Comparison of ENCODE assay signal across 8 mouse cellular contexts in genomic region chr5:36695005-36695404, GRCm38 (mm10). TPM values are rescaled to one million over a fixed set of nuclear protein-coding genes. Genes with fewer than 3 reads are reported as not detected.
A peak's percentile ranks its signal among the peaks of the same experiment; 100 is the strongest.
DNase-seq lines count a peak whose midpoint lies in the region; ATAC-seq and TF ChIP-seq lines count a peak whose summit lies in the region.

No protein-coding gene starts in this region.

- H3K9ac ChIP-seq in forebrain, postnatal 0 days = peak overlapping the region; percentile 68
- H3K9ac ChIP-seq in midbrain, embryonic 11.5 days (ENCODE audit: low read length) = peak overlapping the region; percentile 89

- no peaks in the 10 kb centered on the region for H3K36me3 ChIP-seq in forebrain, postnatal 0 days (ENCODE audit: insufficient read depth)
- no peaks in the 10 kb centered on the region for H3K36me3 ChIP-seq in midbrain, embryonic 11.5 days (ENCODE audit: control insufficient read depth, insufficient read depth, low read length)

- peak overlapping the region; percentile 89 for H3K4me3 ChIP-seq in layer of hippocampus, adult 2 months
- H3K4me3 ChIP-seq in forebrain, postnatal 0 days (ENCODE audit: low read depth, low read length) = peak overlapping the region; percentile 85
- peak overlapping the region; percentile 63 for H3K4me3 ChIP-seq in midbrain, embryonic 11.5 days (ENCODE audit: low read depth, low read length)

- no peaks in the 10 kb centered on the region for H3K27me3 ChIP-seq in forebrain, postnatal 0 days (ENCODE audit: insufficient read depth, low read length)
- no peaks in the 10 kb centered on the region for H3K27me3 ChIP-seq in midbrain, embryonic 11.5 days (ENCODE audit: control insufficient read depth, insufficient read depth, low read length)

- no peak for ATAC-seq in forebrain, postnatal 0 days
- no peak for ATAC-seq in midbrain, embryonic 11.5 days (ENCODE audit: low FRiP score)

- peak overlapping the region; percentile 99 for H3K27ac ChIP-seq in layer of hippocampus, adult 2 months
- H3K27ac ChIP-seq in forebrain, postnatal 0 days (ENCODE audit: low read depth, low read length) = peak overlapping the region; percentile 91
- H3K27ac ChIP-seq in midbrain, embryonic 11.5 days (ENCODE audit: low read depth, low read length) = peak overlapping the region; percentile 91

- WGBS in forebrain, postnatal 0 days = 4% methylated on average over 14 of the region's 14 CpGs
- WGBS in midbrain, embryonic 11.5 days = 9% methylated on average over 14 of the region's 14 CpGs

- no peak for TF ChIP-seq CTCF in layer of hippocampus, adult 2 months (conservative IDR thresholded peaks at IDR 0.05)
- TF ChIP-seq CTCF in forebrain, postnatal 0 days (IDR thresholded peaks at IDR 0.05; ENCODE audit: low read depth) = no peak

- peak overlapping the region; percentile 66 for H3K4me2 ChIP-seq in forebrain, postnatal 0 days (ENCODE audit: low read depth)
- H3K4me2 ChIP-seq in midbrain, embryonic 11.5 days = peak overlapping the region; percentile 84

- DNase-seq in layer of hippocampus, adult 2 months (ENCODE audit: low spot score in 2 of 2) = no peak
- no peak for DNase-seq in layer of hippocampus, postnatal 10 days (ENCODE audit: low spot score in 2 of 2)
- DNase-seq in ZHBTc4 (ENCODE audit: low read depth, low spot score) = peak; percentile 18
- DNase-seq in forebrain, postnatal 0 days = peak; percentile 44
- DNase-seq in midbrain, embryonic 11.5 days (ENCODE audit: low spot score, missing footprints) = peak; percentile 92
- no peak for DNase-seq in right cerebral cortex, postnatal 36 days (ENCODE audit: low spot score in 2 of 2)
- DNase-seq in gastrocnemius, adult 8-10 months (ENCODE audit: low spot score in 2 of 2) = no peak
- DNase-seq in cerebellum, postnatal 14 days = no peak

- no peaks in the 10 kb centered on the region for H3K9me3 ChIP-seq in forebrain, postnatal 0 days (ENCODE audit: low read length)
- H3K9me3 ChIP-seq in midbrain, embryonic 11.5 days (ENCODE audit: control insufficient read depth, low read length) = no peaks in the 10 kb centered on the region

- H3K4me1 ChIP-seq in forebrain, postnatal 0 days (ENCODE audit: insufficient read depth) = peaks cover 14% of the 10 kb centered on the region; the same call in 1 of the 2 replicates
- H3K4me1 ChIP-seq in midbrain, embryonic 11.5 days (ENCODE audit: control insufficient read depth, insufficient read depth, low read length) = peaks cover 9% of the 10 kb centered on the region

RNA-seq across cellular contexts. Expression of gene D5Ertd579e, which starts 0.8 kb away (rescaled TPM):
- 100 to 1,000 TPM; 100 to 103 TPM for total RNA-seq in layer of hippocampus, adult 2 months (2021)
- 100 to 1,000 TPM in 1 of 2 experiments, 10 to 100 TPM in 1; 99.8 to 117 TPM for total RNA-seq in layer of hippocampus, postnatal 10 days (2021)
- total RNA-seq in forebrain, postnatal 0 days (2014; rRNA removed) = 84.7 and 105 TPM in 2 replicates
- polyA plus RNA-seq in forebrain, postnatal 0 days (2015; fragmentation: Nextera tagmentation; extraction: Ambion mirVana) = 23.3 and 27.4 TPM in 2 replicates
- 32.9 and 35.6 TPM in 2 replicates for polyA plus RNA-seq in midbrain, embryonic 11.5 days (2014; fragmentation: Nextera tagmentation; extraction: Ambion mirVana)
- 10 to 100 TPM; 75.9 to 99.5 (median 81.1) TPM for total RNA-seq in gastrocnemius, adult 8-10 months (2022)

RNA-seq across cellular contexts. Expression of gene Bloc1s4, which starts 53.4 kb away (rescaled TPM):
- 10 to 100 TPM; 22.4 to 26.0 TPM for total RNA-seq in layer of hippocampus, adult 2 months (2021)
- total RNA-seq in layer of hippocampus, postnatal 10 days (2021) = 10 to 100 TPM; 18.0 to 19.8 TPM
- total RNA-seq in forebrain, postnatal 0 days (2014; rRNA removed) = 23.6 and 23.8 TPM in 2 replicates
- polyA plus RNA-seq in forebrain, postnatal 0 days (2015; fragmentation: Nextera tagmentation; extraction: Ambion mirVana) = 32.7 and 36.2 TPM in 2 replicates
- 20.8 and 23.3 TPM in 2 replicates for polyA plus RNA-seq in midbrain, embryonic 11.5 days (2014; fragmentation: Nextera tagmentation; extraction: Ambion mirVana)
- total RNA-seq in gastrocnemius, adult 8-10 months (2022) = 10 to 100 TPM in 1 of 4 experiments, 1 to 10 TPM in 3; 8.0 to 10.8 (median 9.0) TPM

Comparison
In these comparisons a context has a peak if more than half of its experiments do, and no peak if none do; other contexts are left out.
1. DNase-seq: peak in ZHBTc4 (single experiment), forebrain, postnatal 0 days (single experiment) and midbrain, embryonic 11.5 days (single experiment); none in layer of hippocampus, adult 2 months (0 of 2), layer of hippocampus, postnatal 10 days (0 of 2), right cerebral cortex, postnatal 36 days (0 of 2), gastrocnemius, adult 8-10 months (0 of 2) and cerebellum, postnatal 14 days (0 of 2).
2. Peak in every context shown above with its lines, with median percentiles within 50 percentile points of each other: H3K27ac ChIP-seq and H3K4me3 ChIP-seq.